Mouse (Mus musculus) testis, adult 10 weeks (tissue): ENCODE measurements around the gene Slc52a3. TPM values are rescaled to one million over a fixed set of nuclear protein-coding genes. Genes with fewer than 3 reads are reported as not detected.

ENCODE experiments used
- polyA plus RNA-seq: library from polyadenylated mRNA; stranded (reverse); fragments of 350-450 nt; fragmentation: Illumina TruSeq; extraction: RNeasy Lipid Tissue Mini Kit (QIAGEN cat#74804); gene quantifications from one replicate; pipeline ENCODE4 v1.2.3, GENCODE M21; 2014; ENCODE audit warnings: low read depth, low replicate concordance

The Slc52a3 gene
- 9.6 TPM for polyA plus RNA-seq

DNA sequence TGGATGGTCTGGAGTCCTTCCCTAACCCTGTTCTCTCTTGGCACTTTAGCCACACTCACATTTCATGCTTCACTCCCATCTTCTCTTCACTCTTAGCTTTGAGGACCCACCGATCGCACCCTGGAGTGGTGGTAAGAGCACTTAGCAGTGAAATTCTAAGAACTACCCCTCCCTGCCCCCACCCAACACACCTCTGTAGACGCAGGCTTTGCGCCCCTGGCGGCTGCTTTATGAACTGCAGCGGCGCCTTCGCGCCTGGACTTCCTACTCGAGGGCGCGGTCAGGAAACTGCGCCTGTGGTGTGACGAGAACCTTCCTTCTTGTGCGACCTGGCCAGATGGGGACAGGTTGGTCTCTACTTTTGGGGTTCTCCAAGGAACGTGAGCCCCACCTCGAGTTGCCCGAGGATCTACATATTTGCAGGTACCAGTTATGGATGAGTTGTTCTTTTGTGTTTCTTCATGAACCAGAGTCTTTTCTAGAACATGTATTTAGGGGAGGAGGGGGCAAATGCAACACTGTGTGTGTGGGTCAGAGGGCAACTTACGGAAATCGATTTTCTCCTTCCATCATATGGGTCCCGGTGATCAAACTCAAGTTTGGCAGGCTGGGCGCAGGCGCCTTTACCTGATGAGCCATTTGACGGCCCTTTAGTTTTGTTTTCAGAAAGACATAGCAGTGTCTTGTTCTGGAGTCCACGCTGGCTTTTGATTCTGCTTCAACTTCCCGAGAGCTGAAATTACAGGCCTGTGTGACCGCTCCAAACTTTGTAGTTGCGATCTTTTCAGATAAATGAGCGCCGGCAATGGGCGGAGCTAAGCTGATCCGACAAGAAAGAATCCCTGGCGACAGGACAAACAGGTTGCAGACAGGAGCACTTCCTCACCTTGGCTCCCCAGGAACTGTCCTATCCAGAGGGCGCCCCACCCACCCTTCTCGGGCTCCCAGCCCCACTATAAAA lies at the start of gene Slc52a3:
TSS of gene Slc52a3 (plus strand) at position 283 of the 961 bp plus-strand sequence.

DNA sequence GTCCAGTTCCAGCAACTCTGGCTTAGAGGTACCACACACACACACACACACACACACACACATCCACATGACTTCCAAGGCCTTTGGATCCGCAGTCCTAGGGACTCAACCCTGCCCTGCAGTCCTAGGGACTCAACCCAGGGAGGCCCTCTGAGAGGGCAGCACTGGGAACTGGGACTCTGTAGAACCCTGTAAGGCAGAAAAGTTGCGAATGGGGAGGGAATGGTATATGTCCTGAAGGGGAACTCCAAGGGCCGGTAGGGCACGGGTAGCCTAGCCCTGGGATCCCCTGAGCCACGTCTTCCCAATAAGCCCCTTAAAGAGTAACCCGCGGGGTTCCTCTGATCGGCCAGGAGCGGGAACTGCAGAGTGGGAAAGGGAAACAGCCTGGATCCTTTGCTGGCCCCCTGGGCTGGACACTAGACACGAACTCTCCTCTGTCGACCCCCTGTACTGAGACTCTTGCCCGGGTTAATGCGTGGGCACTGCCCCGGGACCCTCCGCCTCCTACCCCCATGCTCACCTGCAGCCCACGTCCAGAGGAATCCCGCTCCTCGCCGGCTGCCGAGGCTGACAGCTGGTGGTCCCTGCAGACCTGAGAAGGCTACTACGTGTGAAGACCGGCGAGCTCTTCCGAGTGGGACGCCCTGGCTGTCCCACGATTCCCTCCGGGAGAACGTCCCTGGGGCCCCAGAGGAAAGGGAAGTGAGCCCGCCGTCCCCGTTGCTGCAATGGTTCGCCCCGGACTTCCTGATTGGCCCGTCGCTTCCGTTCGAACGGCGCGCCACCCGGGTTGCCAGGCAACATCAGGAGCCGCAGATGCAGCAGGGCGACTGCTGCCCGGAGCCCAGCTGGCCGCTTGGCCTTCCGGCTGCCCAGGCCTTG lies 16.6 kb upstream of the Slc52a3 start, which contains the start of gene Fam110a:
TSS of gene Fam110a (minus strand) at position 750 of the 885 bp plus-strand sequence.

Other genes starting within 250 kb of the Slc52a3 start
- gene Rspo4, start 153.6 kb upstream of the Slc52a3 start, polyA plus RNA-seq = 0.25 TPM
- 0.17 TPM for gene Angpt4, start 85.3 kb upstream of the Slc52a3 start, polyA plus RNA-seq
- gene Fam110a, start 16.3 kb upstream of the Slc52a3 start, polyA plus RNA-seq = 3.7 TPM
- gene Scrt2, start 85.0 kb downstream of the Slc52a3 start, polyA plus RNA-seq = not detected
- gene Srxn1, start 109.0 kb downstream of the Slc52a3 start, polyA plus RNA-seq = 12.2 TPM
- not detected for gene Tcf15, start 147.1 kb downstream of the Slc52a3 start, polyA plus RNA-seq
- gene Csnk2a1, start 230.3 kb downstream of the Slc52a3 start, polyA plus RNA-seq = 41.2 TPM